Mouse (Mus musculus): ENCODE data around the gene Dynlt1c.
"Not testable (repeated sequence)": the region's sequence is repeated elsewhere in the genome, so short reads cannot be mapped to it uniquely, and the experiment has no call there.

The Dynlt1c gene

GRCm38 (mm10) chr17:6601204-6601911 is at the start of gene Dynlt1c:
TSS of gene Dynlt1c (plus strand) at chr17:6601671.
- peak; percentile 80 for DNase-seq

- not testable (repeated sequence) for DNase-seq
Observed at GRCm38 (mm10) chr17:6553798-6554197, 47.7 kb upstream of the Dynlt1c start.

- not testable (repeated sequence) for DNase-seq
Observed at GRCm38 (mm10) chr17:6554243-6554642, 47.2 kb upstream of the Dynlt1c start.

- not testable (repeated sequence) for DNase-seq
Observed at GRCm38 (mm10) chr17:6559447-6560133, 41.9 kb upstream of the Dynlt1c start.

GRCm38 (mm10) chr17:6564866-6565265 is 36.6 kb upstream of the Dynlt1c start:
- not testable (repeated sequence) for DNase-seq

- DNase-seq = not testable (repeated sequence)
Observed at GRCm38 (mm10) chr17:6567908-6568307, 33.6 kb upstream of the Dynlt1c start.

GRCm38 (mm10) chr17:6571296-6571695 is 30.2 kb upstream of the Dynlt1c start:
- not testable (repeated sequence) for DNase-seq

GRCm38 (mm10) chr17:6572202-6572601 is 29.3 kb upstream of the Dynlt1c start:
- DNase-seq = not testable (repeated sequence)

GRCm38 (mm10) chr17:6575376-6575775 is 26.1 kb upstream of the Dynlt1c start:
- not testable (repeated sequence) for DNase-seq

GRCm38 (mm10) chr17:6588672-6589071 is 12.8 kb upstream of the Dynlt1c start:
- not testable (repeated sequence) for DNase-seq

- not testable (repeated sequence) for DNase-seq
Observed at GRCm38 (mm10) chr17:6592109-6592508, 9.4 kb upstream of the Dynlt1c start.

- not testable (repeated sequence) for DNase-seq
Observed at GRCm38 (mm10) chr17:6593896-6594295, 7.6 kb upstream of the Dynlt1c start.

GRCm38 (mm10) chr17:6595776-6596497 is 5.5 kb upstream of the Dynlt1c start:
- peak; percentile 29 for DNase-seq

GRCm38 (mm10) chr17:6598356-6598755 is 3.1 kb upstream of the Dynlt1c start:
- not testable (repeated sequence) for DNase-seq

- DNase-seq = not testable (repeated sequence)
Observed at GRCm38 (mm10) chr17:6600216-6600911, 1.1 kb upstream of the Dynlt1c start.

- DNase-seq = not testable (repeated sequence)
Observed at GRCm38 (mm10) chr17:6602205-6602604, 734 bp downstream of the Dynlt1c start.

GRCm38 (mm10) chr17:6605347-6605746 is 3.9 kb downstream of the Dynlt1c start:
- DNase-seq = not testable (repeated sequence)

- DNase-seq = not testable (repeated sequence)
Observed at GRCm38 (mm10) chr17:6613524-6613923, 12.1 kb downstream of the Dynlt1c start.

GRCm38 (mm10) chr17:6614316-6614715 is 12.8 kb downstream of the Dynlt1c start:
- not testable (repeated sequence) for DNase-seq

GRCm38 (mm10) chr17:6616731-6617130 is 15.3 kb downstream of the Dynlt1c start:
- DNase-seq = not testable (repeated sequence)

- DNase-seq = not testable (repeated sequence)
Observed at GRCm38 (mm10) chr17:6617689-6618400, 16.4 kb downstream of the Dynlt1c start.

GRCm38 (mm10) chr17:6619271-6619670 is 17.8 kb downstream of the Dynlt1c start:
- not testable (repeated sequence) for DNase-seq
